Mouse (Mus musculus): ENCODE measurements around the gene Rngtt.

Rngtt gene

GRCm38 (mm10) chr4:33441864-33442263 is 131.8 kb downstream of the Rngtt start:
- DNase-seq (ENCODE audit: extremely low read depth, low read depth): no peak

GRCm38 (mm10) chr4:33446265-33446664 is 136.2 kb downstream of the Rngtt start:
- no peak for DNase-seq (ENCODE audit: extremely low read depth, low read depth)

DNA sequence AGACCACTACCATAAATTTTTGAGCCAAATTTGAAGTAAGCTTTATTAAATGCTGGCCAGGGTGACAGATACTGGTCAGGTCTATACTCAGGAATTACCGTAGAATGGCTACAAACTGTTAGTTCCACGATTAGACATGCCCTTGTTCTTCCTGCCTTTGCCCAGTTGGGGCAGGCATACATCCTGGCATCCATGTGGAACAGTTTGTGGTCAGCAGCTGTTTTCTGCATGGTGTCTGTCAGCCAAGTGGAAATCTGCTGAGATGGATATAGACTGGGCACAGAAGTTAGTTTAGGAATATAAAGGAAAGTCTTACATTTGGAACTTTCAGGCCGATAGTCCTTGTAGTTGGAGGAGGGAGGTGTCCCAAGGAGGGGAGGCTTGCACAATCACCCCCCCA is 136.8 kb downstream of the Rngtt start:
- no peak for DNase-seq (ENCODE audit: extremely low read depth, low read depth)

- peak; percentile 10 for DNase-seq (ENCODE audit: extremely low read depth, low read depth)
Observed at GRCm38 (mm10) chr4:33450356-33450755, 140.2 kb downstream of the Rngtt start.

DNA sequence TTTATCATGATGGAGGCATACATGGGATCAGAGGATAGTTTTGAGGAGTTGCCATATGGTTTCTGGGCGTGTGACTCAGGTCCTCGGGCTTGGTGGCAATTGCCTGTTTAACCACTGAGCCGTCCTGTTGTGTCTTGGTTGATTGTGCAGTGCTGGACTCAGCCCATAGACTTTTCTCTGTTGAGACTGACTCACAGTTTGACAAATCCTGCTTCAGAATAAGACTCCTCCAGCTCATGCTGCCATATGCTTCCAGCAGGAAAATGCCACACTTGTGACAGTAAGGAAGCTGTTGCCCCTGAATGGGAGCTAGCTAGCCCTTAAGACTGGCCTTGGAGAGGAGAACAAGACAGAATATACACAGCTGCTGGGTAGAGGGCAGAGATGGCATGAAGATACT is 149.7 kb downstream of the Rngtt start:
- no peak for DNase-seq (ENCODE audit: extremely low read depth, low read depth)

- no peak for DNase-seq (ENCODE audit: extremely low read depth, low read depth)
Observed at GRCm38 (mm10) chr4:33464432-33464831, 154.3 kb downstream of the Rngtt start.

DNA sequence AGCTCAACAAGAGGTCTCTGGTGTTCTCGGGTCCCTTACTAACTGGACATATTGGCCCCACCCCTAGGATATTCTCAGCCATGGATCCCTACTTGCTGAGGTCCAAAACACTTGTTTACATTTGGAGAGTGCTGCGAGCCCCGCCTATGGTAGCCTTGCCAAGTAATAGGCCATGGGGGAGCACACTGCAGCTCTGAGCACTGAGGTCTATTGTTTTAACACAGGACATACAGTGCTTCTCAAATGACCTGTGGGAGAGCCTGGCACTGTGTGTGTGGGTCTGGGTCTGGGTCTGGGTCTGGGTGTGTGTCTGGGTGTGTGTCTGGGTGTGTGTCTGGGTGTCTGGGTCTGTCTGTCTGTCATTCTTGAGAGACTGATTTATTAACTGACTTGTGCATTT is 155.8 kb downstream of the Rngtt start:
- DNase-seq (ENCODE audit: extremely low read depth, low read depth): no peak

GRCm38 (mm10) chr4:33466970-33467399 is 156.9 kb downstream of the Rngtt start:
- DNase-seq (ENCODE audit: extremely low read depth, low read depth): peak; percentile 44

DNA sequence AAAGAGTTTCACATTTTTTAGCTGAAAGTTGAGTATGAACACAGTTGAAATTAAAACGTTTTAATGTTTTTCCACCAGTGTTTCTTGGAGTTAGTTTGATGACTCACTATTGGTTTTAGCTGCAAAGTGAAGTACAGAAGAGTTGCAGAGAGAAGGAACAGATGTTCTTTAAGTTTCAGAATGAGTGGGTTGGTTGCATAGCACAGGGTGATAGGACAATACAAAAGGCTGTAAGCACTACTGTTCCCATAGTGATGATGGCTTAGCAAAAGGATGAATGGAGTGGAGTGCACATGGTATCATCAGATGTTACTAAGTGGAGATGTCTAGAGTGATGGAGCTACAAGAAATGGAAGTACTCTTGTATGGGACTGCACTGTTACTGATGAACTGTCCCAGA is 157.5 kb downstream of the Rngtt start:
- no peak for DNase-seq (ENCODE audit: extremely low read depth, low read depth)

DNA sequence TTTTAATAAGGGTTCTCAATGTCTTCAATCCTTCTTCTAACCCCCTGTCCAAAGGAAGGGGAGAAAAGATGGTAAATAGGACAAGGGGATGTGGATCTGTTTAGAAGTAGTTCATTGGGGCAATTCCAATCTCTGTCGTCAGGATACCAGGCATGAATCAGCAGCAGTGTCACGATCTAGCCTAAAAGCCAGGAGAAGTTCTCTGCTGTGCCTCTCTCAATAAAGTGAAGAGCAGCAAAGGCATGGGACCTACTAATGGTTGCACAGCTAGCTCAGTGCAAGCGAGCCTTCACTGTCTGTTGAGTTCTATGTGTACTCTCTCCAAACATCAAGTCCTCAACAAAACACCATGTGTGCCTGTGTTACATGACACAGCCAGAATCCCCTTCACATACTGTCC is 158.0 kb downstream of the Rngtt start:
- DNase-seq (ENCODE audit: extremely low read depth, low read depth): no peak

DNA sequence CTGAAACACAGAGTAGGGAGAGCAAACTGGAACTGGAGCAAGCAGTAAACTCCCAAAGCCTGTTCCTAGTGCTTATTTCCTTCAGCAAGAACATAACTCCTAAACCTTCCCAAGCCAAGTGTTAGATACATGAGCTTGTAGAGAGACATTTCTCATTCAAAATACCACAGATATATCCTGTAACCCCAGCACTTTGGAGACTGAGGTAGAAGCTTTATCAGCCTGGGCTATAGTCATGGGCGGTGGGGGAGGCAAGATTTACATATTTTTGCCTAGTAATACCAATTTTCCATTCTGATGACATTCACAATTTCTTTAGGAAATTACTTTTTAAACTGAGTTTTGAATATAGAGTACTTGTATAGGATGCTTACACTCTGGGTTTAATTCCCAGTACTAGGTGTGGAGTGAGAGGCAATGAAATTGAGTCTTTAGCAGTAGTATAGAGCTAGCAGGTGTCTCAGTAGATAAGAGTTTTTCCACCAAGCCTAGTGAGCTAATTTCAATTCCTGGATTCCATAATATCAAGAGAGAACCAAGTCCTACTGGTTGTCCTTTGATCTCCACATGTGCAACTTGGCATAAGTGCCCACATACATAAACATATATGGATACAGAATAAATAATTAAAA is 160.7 kb downstream of the Rngtt start:
- DNase-seq (ENCODE audit: extremely low read depth, low read depth): no peak

GRCm38 (mm10) chr4:33478011-33478785 is 168.1 kb downstream of the Rngtt start:
- no peak for DNase-seq (ENCODE audit: extremely low read depth, low read depth)

GRCm38 (mm10) chr4:33481721-33482120 is 171.6 kb downstream of the Rngtt start:
- no peak for DNase-seq (ENCODE audit: extremely low read depth, low read depth)

DNA sequence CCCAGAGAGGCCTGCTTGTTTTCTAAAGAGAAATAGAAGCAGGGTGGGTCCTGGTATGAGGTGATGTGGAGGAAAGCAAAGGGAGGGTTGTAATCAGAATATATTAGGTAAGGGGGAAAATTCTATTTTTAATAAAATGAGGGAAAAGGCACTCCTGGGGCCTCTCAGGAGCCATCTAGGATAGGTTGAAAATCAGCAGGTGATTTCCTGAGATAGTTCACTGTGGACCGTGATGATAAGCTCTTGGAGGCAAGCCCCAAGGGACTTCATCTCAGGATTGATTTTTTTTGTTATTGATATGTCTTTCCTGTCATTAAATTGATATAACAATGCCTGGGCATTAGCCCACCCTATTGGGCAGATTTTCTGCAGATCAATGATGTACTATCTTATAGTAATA is 175.9 kb downstream of the Rngtt start:
- no peak for DNase-seq (ENCODE audit: extremely low read depth, low read depth)

DNA sequence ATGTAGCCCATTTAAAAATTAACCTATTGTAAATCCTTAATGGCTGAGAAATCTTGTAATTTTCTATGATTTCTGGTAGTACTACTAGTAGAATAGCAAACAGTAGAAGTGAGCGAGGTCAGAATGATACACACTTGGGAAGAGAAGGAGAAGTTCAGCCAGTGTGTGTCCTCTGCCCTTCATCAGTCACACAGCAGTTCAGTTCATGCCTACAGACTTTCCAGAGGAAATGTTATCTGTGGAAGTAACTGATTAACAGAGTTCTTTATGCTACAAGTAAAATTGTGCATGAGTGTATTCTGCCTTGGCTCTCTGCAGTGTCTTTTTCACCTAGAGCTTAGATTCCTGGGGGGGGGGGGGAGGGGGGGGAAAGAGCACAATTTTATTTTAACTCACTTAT is 181.0 kb downstream of the Rngtt start:
- no peak for DNase-seq (ENCODE audit: extremely low read depth, low read depth)

- no peak for DNase-seq (ENCODE audit: extremely low read depth, low read depth)
Observed at GRCm38 (mm10) chr4:33494377-33494776, 184.3 kb downstream of the Rngtt start.

GRCm38 (mm10) chr4:33496985-33497384 is 186.9 kb downstream of the Rngtt start:
- DNase-seq (ENCODE audit: extremely low read depth, low read depth): no peak

GRCm38 (mm10) chr4:33497657-33498056 is 187.5 kb downstream of the Rngtt start:
- DNase-seq (ENCODE audit: extremely low read depth, low read depth): no peak

DNA sequence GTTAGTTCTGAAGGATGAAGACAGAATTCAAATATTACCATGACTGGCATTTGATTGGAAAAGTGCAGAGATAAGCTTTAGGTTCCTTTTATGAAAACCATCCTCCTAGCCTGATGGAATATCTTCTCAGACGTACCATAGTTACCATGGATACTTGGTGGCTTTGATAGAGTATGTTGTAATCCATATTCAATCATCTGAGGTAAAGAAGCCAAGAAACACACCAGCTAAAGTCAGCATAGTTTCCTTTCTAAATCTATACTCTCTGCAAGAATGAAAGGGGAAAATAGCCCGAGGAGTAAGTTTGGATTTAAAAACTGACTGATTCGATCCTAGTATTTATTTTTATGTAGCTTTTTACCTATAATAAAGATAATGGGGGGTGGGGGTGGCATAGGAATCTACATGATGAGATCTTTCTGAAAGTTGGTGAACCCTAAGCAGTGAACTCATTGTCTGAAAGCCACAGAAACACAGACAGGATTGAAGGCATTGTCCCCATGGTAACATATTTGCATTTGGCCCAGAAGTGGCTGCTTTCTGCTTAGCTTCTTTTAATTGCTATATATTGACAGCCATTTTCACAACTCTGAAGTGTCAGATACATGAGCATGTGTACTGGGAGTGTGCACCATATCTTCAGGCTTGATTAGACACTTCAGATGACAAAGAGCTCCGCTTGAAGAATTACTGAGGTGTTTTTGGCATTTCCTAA is 188.2 kb downstream of the Rngtt start:
- no peak for DNase-seq (ENCODE audit: extremely low read depth, low read depth)

DNA sequence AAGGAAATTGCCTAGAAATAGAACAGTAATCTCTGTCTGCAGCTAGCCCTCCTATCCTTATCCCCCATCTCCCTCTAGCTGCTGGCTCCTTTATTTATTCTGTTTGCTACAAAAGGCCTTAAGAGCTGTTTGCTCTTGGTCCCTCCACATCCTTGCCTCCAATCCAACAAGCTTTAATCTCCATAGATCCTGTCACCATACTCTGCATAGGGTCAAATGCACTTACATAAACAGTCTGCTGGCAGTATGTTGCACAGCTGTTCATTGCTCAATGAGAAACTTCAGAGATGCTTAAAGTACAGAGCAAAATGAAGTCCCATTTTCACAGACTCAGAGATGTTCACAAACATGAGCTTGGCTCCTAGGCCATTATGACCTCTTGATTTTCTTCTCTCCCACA is 196.5 kb downstream of the Rngtt start:
- DNase-seq (ENCODE audit: extremely low read depth, low read depth): no peak

GRCm38 (mm10) chr4:33510544-33510943 is 200.4 kb downstream of the Rngtt start:
- DNase-seq (ENCODE audit: extremely low read depth, low read depth): no peak

GRCm38 (mm10) chr4:33513421-33513820 is 203.3 kb downstream of the Rngtt start:
- no peak for DNase-seq (ENCODE audit: extremely low read depth, low read depth)

All from MEL-GATA-1-ER (cell line).